Mouse (Mus musculus): Measurements from ENCODE around the gene Col23a1. TPM values are rescaled to one million over a fixed set of nuclear protein-coding genes. Genes with fewer than 3 reads are reported as not detected.

Col23a1 gene
- polyA plus RNA-seq, 1 experiment from 2014 or later: 0.15 TPM

- Histone ChIP-seq H3K4me3 (ENCODE audit: low read depth, low read length) (no peak overlapping the region), H3K9me3 (replicated peaks; ENCODE audit: control insufficient read depth, low read length) (no peaks in the 10 kb centered on the region), H3K4me1 (ENCODE audit: control insufficient read depth, low read depth, low read length) (no peaks in the 10 kb centered on the region), H3K27ac (ENCODE audit: low read length) (no peak overlapping the region), H3K36me3 (ENCODE audit: control insufficient read depth, insufficient read depth) (no peaks in the 10 kb centered on the region), H3K27me3 (ENCODE audit: control insufficient read depth, insufficient read depth, low read depth, low read length) (no peaks in the 10 kb centered on the region), H3K9ac (ENCODE audit: low read depth, low read length) (no peak overlapping the region), H3K4me2 (ENCODE audit: low read depth, low read length) (no peak overlapping the region)
- ATAC-seq (ENCODE audit: low read depth): no peak
- 31% methylated on average over 6 of the region's 6 CpGs for WGBS (ENCODE audit: insufficient replicate concordance)
Measured at GRCm38 (mm10) chr11:51513019-51513418, 223.3 kb downstream of the Col23a1 start.

DNA sequence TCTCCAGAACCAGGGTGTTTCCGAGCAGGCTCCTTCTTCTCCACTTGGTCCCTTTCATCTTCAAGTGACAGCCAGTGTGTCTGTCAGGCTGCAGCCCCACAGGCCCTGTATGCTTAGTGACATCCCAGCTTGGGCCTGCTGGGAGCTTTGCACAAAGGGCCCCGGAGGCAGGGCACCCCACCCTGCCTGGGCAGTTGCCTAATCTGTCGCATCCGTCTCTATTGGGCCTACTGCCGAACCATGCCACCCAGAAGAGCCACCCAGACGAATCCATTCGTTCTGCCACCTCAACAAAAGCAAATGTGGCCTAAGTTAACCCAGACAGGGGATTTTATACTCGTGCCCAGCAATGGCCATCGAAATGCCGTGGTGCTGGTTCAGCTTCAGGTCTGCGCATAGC is 225.6 kb downstream of the Col23a1 start:
- H3K36me3 ChIP-seq (ENCODE audit: control insufficient read depth, insufficient read depth): no peaks in the 10 kb centered on the region

DNA sequence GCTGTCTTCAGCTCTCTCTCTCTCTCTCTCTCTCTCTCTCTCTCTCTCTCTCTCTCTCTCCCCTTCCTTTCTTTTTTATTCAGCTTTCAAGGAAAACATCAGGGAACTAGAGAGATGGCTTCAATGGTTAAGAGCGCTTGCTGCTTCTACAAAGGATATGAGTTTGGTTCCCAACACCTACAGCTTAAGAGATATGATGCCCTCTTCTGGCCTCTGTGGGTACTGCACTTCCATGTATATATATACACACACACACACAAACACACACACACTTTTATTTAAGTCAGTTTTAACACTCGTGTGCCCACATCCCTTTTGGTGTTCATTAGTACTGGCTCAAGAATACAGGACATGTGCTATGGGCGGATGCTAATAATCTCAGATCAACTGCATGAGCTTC is 228.4 kb downstream of the Col23a1 start:
- H3K9me3 ChIP-seq (replicated peaks; ENCODE audit: control insufficient read depth, low read length): no peaks in the 10 kb centered on the region
- no peak for ATAC-seq (ENCODE audit: low read depth)
- H3K27ac ChIP-seq (ENCODE audit: low read length): no peak overlapping the region
- H3K4me1 ChIP-seq (ENCODE audit: control insufficient read depth, low read depth, low read length): no peaks in the 10 kb centered on the region
- WGBS (ENCODE audit: insufficient replicate concordance): 79% methylated on average over 3 of the region's 3 CpGs
- H3K27me3 ChIP-seq (ENCODE audit: control insufficient read depth, insufficient read depth, low read depth, low read length): no peaks in the 10 kb centered on the region
- H3K4me3 ChIP-seq (ENCODE audit: low read depth, low read length): no peak overlapping the region
- no peak overlapping the region for H3K4me2 ChIP-seq (ENCODE audit: low read depth, low read length)
- no peaks in the 10 kb centered on the region for H3K36me3 ChIP-seq (ENCODE audit: control insufficient read depth, insufficient read depth)
- no peak overlapping the region for H3K9ac ChIP-seq (ENCODE audit: low read depth, low read length)

More for the DNA sequence above, 225.6 kb downstream of the Col23a1 start:
- no peaks in the 10 kb centered on the region for H3K27me3 ChIP-seq (ENCODE audit: control insufficient read depth, insufficient read depth, low read depth, low read length)
- H3K9me3 ChIP-seq (replicated peaks; ENCODE audit: control insufficient read depth, low read length): no peaks in the 10 kb centered on the region
- ATAC-seq (ENCODE audit: low read depth): no peak
- 67% methylated on average over 11 of the region's 11 CpGs for WGBS (ENCODE audit: insufficient replicate concordance)
- no peak overlapping the region for H3K4me2 ChIP-seq (ENCODE audit: low read depth, low read length)
- no peak overlapping the region for H3K4me3 ChIP-seq (ENCODE audit: low read depth, low read length)
- H3K4me1 ChIP-seq (ENCODE audit: control insufficient read depth, low read depth, low read length): no peaks in the 10 kb centered on the region
- no peak overlapping the region for H3K9ac ChIP-seq (ENCODE audit: low read depth, low read length)
- H3K27ac ChIP-seq (ENCODE audit: low read length): no peak overlapping the region

- Histone ChIP-seq H3K4me2 (ENCODE audit: low read depth, low read length) (no peak overlapping the region), H3K9ac (ENCODE audit: low read depth, low read length) (no peak overlapping the region), H3K4me1 (ENCODE audit: control insufficient read depth, low read depth, low read length) (no peaks in the 10 kb centered on the region), H3K4me3 (ENCODE audit: low read depth, low read length) (no peak overlapping the region), H3K36me3 (ENCODE audit: control insufficient read depth, insufficient read depth) (no peaks in the 10 kb centered on the region), H3K27ac (ENCODE audit: low read length) (no peak overlapping the region), H3K9me3 (replicated peaks; ENCODE audit: control insufficient read depth, low read length) (no peaks in the 10 kb centered on the region), H3K27me3 (ENCODE audit: control insufficient read depth, insufficient read depth, low read depth, low read length) (no peaks in the 10 kb centered on the region)
- no peak for ATAC-seq (ENCODE audit: low read depth)
- WGBS (ENCODE audit: insufficient replicate concordance): 67% methylated on average over 6 of the region's 6 CpGs
Measured at GRCm38 (mm10) chr11:51518585-51518984, 228.9 kb downstream of the Col23a1 start.

GRCm38 (mm10) chr11:51521440-51521839 is 231.7 kb downstream of the Col23a1 start:
- no peak overlapping the region for H3K9ac ChIP-seq (ENCODE audit: low read depth, low read length)
- no peaks in the 10 kb centered on the region for H3K4me1 ChIP-seq (ENCODE audit: control insufficient read depth, low read depth, low read length)
- no peak overlapping the region for H3K4me3 ChIP-seq (ENCODE audit: low read depth, low read length)
- no peaks in the 10 kb centered on the region for H3K27me3 ChIP-seq (ENCODE audit: control insufficient read depth, insufficient read depth, low read depth, low read length)
- no peak overlapping the region for H3K4me2 ChIP-seq (ENCODE audit: low read depth, low read length)
- no peak overlapping the region for H3K27ac ChIP-seq (ENCODE audit: low read length)
- H3K9me3 ChIP-seq (replicated peaks; ENCODE audit: control insufficient read depth, low read length): no peaks in the 10 kb centered on the region
- H3K36me3 ChIP-seq (ENCODE audit: control insufficient read depth, insufficient read depth): no peaks in the 10 kb centered on the region
- ATAC-seq (ENCODE audit: low read depth): no peak
- 42% methylated on average over 3 of the region's 3 CpGs for whole genome bisulfite sequencing (ENCODE audit: insufficient replicate concordance)

- no peaks in the 10 kb centered on the region for H3K9me3 ChIP-seq (replicated peaks; ENCODE audit: control insufficient read depth, low read length)
- ATAC-seq (ENCODE audit: low read depth): no peak
- no peaks in the 10 kb centered on the region for H3K27me3 ChIP-seq (ENCODE audit: control insufficient read depth, insufficient read depth, low read depth, low read length)
- H3K4me2 ChIP-seq (ENCODE audit: low read depth, low read length): no peak overlapping the region
- no peaks in the 10 kb centered on the region for H3K36me3 ChIP-seq (ENCODE audit: control insufficient read depth, insufficient read depth)
- H3K4me1 ChIP-seq (ENCODE audit: control insufficient read depth, low read depth, low read length): no peaks in the 10 kb centered on the region
- H3K9ac ChIP-seq (ENCODE audit: low read depth, low read length): no peak overlapping the region
- no peak overlapping the region for H3K27ac ChIP-seq (ENCODE audit: low read length)
- no peak overlapping the region for H3K4me3 ChIP-seq (ENCODE audit: low read depth, low read length)
Measured at GRCm38 (mm10) chr11:51523215-51523614, 233.5 kb downstream of the Col23a1 start.

DNA sequence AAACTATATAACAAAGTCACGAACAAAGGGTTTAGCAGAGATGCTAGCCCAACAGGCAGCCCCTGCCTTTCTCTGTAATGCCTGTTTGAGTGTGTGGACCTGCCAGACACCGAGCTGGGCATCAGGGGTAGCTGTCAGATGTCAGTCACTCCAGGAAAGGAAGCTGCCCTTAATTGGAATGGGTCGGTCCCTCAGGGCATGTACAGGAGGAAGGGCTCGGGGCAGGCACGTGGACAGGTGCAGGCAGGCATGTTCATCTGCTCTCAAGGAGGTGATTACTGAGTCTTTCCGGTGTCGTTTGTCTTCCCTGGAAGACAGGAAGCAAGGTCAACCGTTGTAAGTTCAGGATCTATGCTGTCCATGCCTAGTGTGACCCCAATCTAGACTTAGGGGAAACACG is 233.9 kb downstream of the Col23a1 start:
- H3K9ac ChIP-seq (ENCODE audit: low read depth, low read length): no peak overlapping the region
- WGBS (ENCODE audit: insufficient replicate concordance): 51% methylated on average over 9 of the region's 9 CpGs
- H3K27me3 ChIP-seq (ENCODE audit: control insufficient read depth, insufficient read depth, low read depth, low read length): no peaks in the 10 kb centered on the region
- no peaks in the 10 kb centered on the region for H3K4me1 ChIP-seq (ENCODE audit: control insufficient read depth, low read depth, low read length)
- H3K4me3 ChIP-seq (ENCODE audit: low read depth, low read length): no peak overlapping the region
- H3K4me2 ChIP-seq (ENCODE audit: low read depth, low read length): no peak overlapping the region
- no peaks in the 10 kb centered on the region for H3K36me3 ChIP-seq (ENCODE audit: control insufficient read depth, insufficient read depth)
- no peak overlapping the region for H3K27ac ChIP-seq (ENCODE audit: low read length)
- no peak for ATAC-seq (ENCODE audit: low read depth)
- H3K9me3 ChIP-seq (replicated peaks; ENCODE audit: control insufficient read depth, low read length): no peaks in the 10 kb centered on the region

DNA sequence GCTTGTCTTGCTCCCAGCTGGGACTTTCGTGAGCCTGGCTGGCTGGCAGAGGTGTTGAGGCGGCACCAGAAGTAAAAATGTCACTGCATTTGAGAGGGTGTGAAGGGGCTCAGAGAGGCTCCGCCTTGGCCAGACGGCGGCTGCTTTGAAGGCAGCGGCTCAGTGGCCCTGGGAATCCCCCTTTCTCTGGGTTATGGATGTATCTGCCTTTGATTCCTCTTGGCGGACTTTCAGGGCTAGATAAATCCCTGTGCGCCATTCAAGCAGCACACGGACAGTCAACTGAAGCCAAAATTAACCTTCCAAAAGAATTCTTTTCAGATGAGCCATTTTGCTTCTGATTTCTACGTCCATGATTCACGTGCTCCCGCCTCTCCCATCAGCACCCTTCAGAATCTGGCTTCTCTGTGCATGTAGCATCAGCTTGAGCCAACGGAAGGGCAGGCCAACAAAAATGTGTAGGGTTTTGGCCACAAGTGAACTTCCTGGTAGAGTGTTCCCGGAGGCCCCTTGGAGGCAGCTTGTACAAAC is 237.0 kb downstream of the Col23a1 start:
- no peak for ATAC-seq (ENCODE audit: low read depth)
- no peaks in the 10 kb centered on the region for H3K9me3 ChIP-seq (replicated peaks; ENCODE audit: control insufficient read depth, low read length)
- no peaks in the 10 kb centered on the region for H3K4me1 ChIP-seq (ENCODE audit: control insufficient read depth, low read depth, low read length)
- H3K36me3 ChIP-seq (ENCODE audit: control insufficient read depth, insufficient read depth): no peaks in the 10 kb centered on the region
- H3K27ac ChIP-seq (ENCODE audit: low read length): no peak overlapping the region
- H3K27me3 ChIP-seq (ENCODE audit: control insufficient read depth, insufficient read depth, low read depth, low read length): no peaks in the 10 kb centered on the region
- 44% methylated on average over 14 of the region's 14 CpGs for WGBS (ENCODE audit: insufficient replicate concordance)
- no peak overlapping the region for H3K4me2 ChIP-seq (ENCODE audit: low read depth, low read length)
- H3K4me3 ChIP-seq (ENCODE audit: low read depth, low read length): no peak overlapping the region
- H3K9ac ChIP-seq (ENCODE audit: low read depth, low read length): no peak overlapping the region

GRCm38 (mm10) chr11:51533128-51533533 is 243.4 kb downstream of the Col23a1 start:
- Histone ChIP-seq H3K36me3 (ENCODE audit: control insufficient read depth, insufficient read depth) (no peaks in the 10 kb centered on the region), H3K4me3 (ENCODE audit: low read depth, low read length) (no peak overlapping the region), H3K4me1 (ENCODE audit: control insufficient read depth, low read depth, low read length) (no peaks in the 10 kb centered on the region), H3K4me2 (ENCODE audit: low read depth, low read length) (no peak overlapping the region), H3K9me3 (replicated peaks; ENCODE audit: control insufficient read depth, low read length) (no peaks in the 10 kb centered on the region), H3K27ac (ENCODE audit: low read length) (no peak overlapping the region), H3K27me3 (ENCODE audit: control insufficient read depth, insufficient read depth, low read depth, low read length) (no peaks in the 10 kb centered on the region), H3K9ac (ENCODE audit: low read depth, low read length) (no peak overlapping the region)
- WGBS (ENCODE audit: insufficient replicate concordance): 72% methylated on average over 11 of the region's 11 CpGs
- ATAC-seq (ENCODE audit: low read depth): no peak
